Mouse (Mus musculus) myocyte (in vitro differentiated cells): Measurements from ENCODE around the gene Slc41a2.

Source experiments
- CEBPB ChIP-seq: IDR thresholded peaks from 2 replicates; pipeline ENCODE4 v1.6.1; 2011; ENCODE audit warnings: mild to moderate bottlenecking, moderate library complexity; ENCODE audit not compliant: poor library complexity, insufficient read depth, severe bottlenecking
- E2F4 ChIP-seq: IDR thresholded peaks from one replicate; pipeline ENCODE4 v1.6.1; 2011; ENCODE audit warnings: mild to moderate bottlenecking, control low read depth, moderate library complexity; ENCODE audit not compliant: insufficient read depth
- MAX ChIP-seq: IDR thresholded peaks from one replicate; pipeline ENCODE4 v1.6.1; 2011; ENCODE audit warnings: low read depth, mild to moderate bottlenecking, control low read depth
- MYOD1 ChIP-seq, 3 experiments: IDR thresholded peaks; one replicate each; pipeline ENCODE4 v1.6.1; 2011; ENCODE audit warnings: control low read depth in 2 of 3, low read depth in 2 of 3, mild to moderate bottlenecking in 2 of 3, moderate library complexity in 1 of 3; ENCODE audit not compliant: insufficient read length in 2 of 3, control insufficient read depth in 1 of 3
- MYOG ChIP-seq, 3 experiments: IDR thresholded peaks; one replicate each; pipeline ENCODE4 v1.6.1; 2011; ENCODE audit warnings: control low read depth in 2 of 3, low read depth in 2 of 3, mild to moderate bottlenecking in 2 of 3; ENCODE audit not compliant: insufficient read length in 2 of 3, control insufficient read depth in 1 of 3, insufficient read depth in 1 of 3
- POLR2A ChIP-seq: IDR thresholded peaks from one replicate; pipeline ENCODE4 v1.6.1; 2011; ENCODE audit warnings: low read depth, mild to moderate bottlenecking, control low read depth, moderate library complexity; ENCODE audit not compliant: insufficient read length
- POLR2AphosphoS2 ChIP-seq: IDR thresholded peaks from one replicate; pipeline ENCODE4 v1.6.1; 2011; ENCODE audit warnings: low read depth, control low read depth; ENCODE audit not compliant: insufficient read length
- REST ChIP-seq: IDR thresholded peaks from one replicate; pipeline ENCODE4 v1.6.1; 2011; ENCODE audit warnings: mild to moderate bottlenecking, control low read depth, moderate library complexity; ENCODE audit not compliant: insufficient read depth, insufficient read length
- TCF3 ChIP-seq: IDR thresholded peaks from one replicate; pipeline ENCODE4 v1.6.1; 2011; ENCODE audit warnings: low read depth, control low read depth; ENCODE audit not compliant: insufficient read length
- USF1 ChIP-seq: IDR thresholded peaks from one replicate; pipeline ENCODE4 v1.6.1; 2011; ENCODE audit warnings: low read depth, mild to moderate bottlenecking, control low read depth, moderate library complexity

- TF ChIP-seq POLR2A (no peak), MAX (no peak), CEBPB (no peak), USF1 (no peak), POLR2AphosphoS2 (no peak), E2F4 (no peak), MYOG (IDR thresholded peaks at IDR 0.05; ENCODE audit: control insufficient read depth in 1 of 3, insufficient read depth in 1 of 3, insufficient read length in 2 of 3, low read depth in 2 of 3) (no peak), REST (no peak), TCF3 (no peak), MYOD1 (IDR thresholded peaks at IDR 0.05; ENCODE audit: control insufficient read depth in 1 of 3, insufficient read length in 2 of 3, low read depth in 2 of 3) (peak in 1 of 3 experiments; percentile 10)
These were observed 151.5 kb downstream of the Slc41a2 start for GRCm38 (mm10) chr10:83186167-83186566.
